Mouse (Mus musculus) frontal cortex, postnatal 36 days (tissue): ENCODE results near the gene Rspo4.
A peak's percentile ranks its signal among the peaks of the same experiment; 100 is the strongest.

Experiments used
- DNase-seq, 2 experiments: peaks; one replicate each; pipeline ENCODE4 v3.0.0; 2022; ENCODE audit warnings: low spot score in 2 of 2

Gene Rspo4

GRCm38 (mm10) chr2:151842648-151843226, at the start of gene Rspo4:
Rspo4 (plus strand) TSS chr2:151842927.
- no peak for DNase-seq

GRCm38 (mm10) chr2:151815586-151815985, 27.1 kb upstream of the Rspo4 start:
- no peak for DNase-seq

- no peak for DNase-seq
These were observed 19.6 kb downstream of the Rspo4 start for GRCm38 (mm10) chr2:151862257-151862810.

GRCm38 (mm10) chr2:151864941-151865340, 22.2 kb downstream of the Rspo4 start:
- no peak for DNase-seq

GRCm38 (mm10) chr2:151866487-151866886, 23.8 kb downstream of the Rspo4 start:
- DNase-seq, result peak; percentile 61 to 85

GRCm38 (mm10) chr2:151868196-151868595, 25.5 kb downstream of the Rspo4 start:
- no peak for DNase-seq

- peak; percentile 21 to 45 for DNase-seq
These were observed 31.8 kb downstream of the Rspo4 start for GRCm38 (mm10) chr2:151874551-151874950.

- peak; percentile 63 to 64 for DNase-seq
These were observed 33.3 kb downstream of the Rspo4 start for GRCm38 (mm10) chr2:151876012-151876485.

- DNase-seq, result no peak
These were observed 35.9 kb downstream of the Rspo4 start for GRCm38 (mm10) chr2:151878645-151879044.

- DNase-seq, result no peak
These were observed 37.0 kb downstream of the Rspo4 start for GRCm38 (mm10) chr2:151879760-151880159.

GRCm38 (mm10) chr2:151891031-151891430, 48.3 kb downstream of the Rspo4 start:
- peak; percentile 13 to 21 for DNase-seq

- no peak for DNase-seq
These were observed 50.5 kb downstream of the Rspo4 start for GRCm38 (mm10) chr2:151893122-151893774.

GRCm38 (mm10) chr2:151894209-151894980, 51.7 kb downstream of the Rspo4 start:
- DNase-seq, result peak in 1 of 2 experiments; percentile 43

- no peak for DNase-seq
These were observed 53.2 kb downstream of the Rspo4 start for GRCm38 (mm10) chr2:151895911-151896310.

- DNase-seq, result no peak
These were observed 55.4 kb downstream of the Rspo4 start for GRCm38 (mm10) chr2:151898106-151898505.

GRCm38 (mm10) chr2:151900845-151901244, 58.1 kb downstream of the Rspo4 start:
- no peak for DNase-seq

GRCm38 (mm10) chr2:151903267-151903666, 60.5 kb downstream of the Rspo4 start:
- DNase-seq, result no peak

GRCm38 (mm10) chr2:151903933-151904332, 61.2 kb downstream of the Rspo4 start:
- DNase-seq, result no peak

- DNase-seq, result no peak
These were observed 61.9 kb downstream of the Rspo4 start for GRCm38 (mm10) chr2:151904636-151905035.

GRCm38 (mm10) chr2:151907020-151907419, 64.3 kb downstream of the Rspo4 start:
- DNase-seq, result no peak

- no peak for DNase-seq
These were observed 66.7 kb downstream of the Rspo4 start for GRCm38 (mm10) chr2:151909386-151909785.

- DNase-seq, result no peak
These were observed 67.8 kb downstream of the Rspo4 start for GRCm38 (mm10) chr2:151910498-151910897.
